Mouse (Mus musculus) myocyte (in vitro differentiated cells): ENCODE measurements around the gene Osmr.

Experiments used
- CEBPB ChIP-seq: IDR thresholded peaks from 2 replicates; pipeline ENCODE4 v1.6.1; 2011; ENCODE audit warnings: mild to moderate bottlenecking, moderate library complexity; ENCODE audit not compliant: poor library complexity, insufficient read depth, severe bottlenecking
- E2F4 ChIP-seq: IDR thresholded peaks from one replicate; pipeline ENCODE4 v1.6.1; 2011; ENCODE audit warnings: mild to moderate bottlenecking, control low read depth, moderate library complexity; ENCODE audit not compliant: insufficient read depth
- MAX ChIP-seq: IDR thresholded peaks from one replicate; pipeline ENCODE4 v1.6.1; 2011; ENCODE audit warnings: low read depth, mild to moderate bottlenecking, control low read depth
- MYOD1 ChIP-seq, 3 experiments: IDR thresholded peaks; one replicate each; pipeline ENCODE4 v1.6.1; 2011; ENCODE audit warnings: control low read depth in 2 of 3, low read depth in 2 of 3, mild to moderate bottlenecking in 2 of 3, moderate library complexity in 1 of 3; ENCODE audit not compliant: insufficient read length in 2 of 3, control insufficient read depth in 1 of 3
- POLR2A ChIP-seq: IDR thresholded peaks from one replicate; pipeline ENCODE4 v1.6.1; 2011; ENCODE audit warnings: low read depth, mild to moderate bottlenecking, control low read depth, moderate library complexity; ENCODE audit not compliant: insufficient read length
- POLR2AphosphoS2 ChIP-seq: IDR thresholded peaks from one replicate; pipeline ENCODE4 v1.6.1; 2011; ENCODE audit warnings: low read depth, control low read depth; ENCODE audit not compliant: insufficient read length
- SRF ChIP-seq: IDR thresholded peaks from one replicate; pipeline ENCODE4 v1.6.1; 2011; ENCODE audit warnings: low read depth; ENCODE audit not compliant: control insufficient read depth, insufficient read length
- TCF12 ChIP-seq: IDR thresholded peaks from one replicate; pipeline ENCODE4 v1.6.1; 2011; ENCODE audit warnings: mild to moderate bottlenecking, control low read depth; ENCODE audit not compliant: poor library complexity, insufficient read depth, severe bottlenecking
- USF1 ChIP-seq: IDR thresholded peaks from one replicate; pipeline ENCODE4 v1.6.1; 2011; ENCODE audit warnings: low read depth, mild to moderate bottlenecking, control low read depth, moderate library complexity

DNA sequence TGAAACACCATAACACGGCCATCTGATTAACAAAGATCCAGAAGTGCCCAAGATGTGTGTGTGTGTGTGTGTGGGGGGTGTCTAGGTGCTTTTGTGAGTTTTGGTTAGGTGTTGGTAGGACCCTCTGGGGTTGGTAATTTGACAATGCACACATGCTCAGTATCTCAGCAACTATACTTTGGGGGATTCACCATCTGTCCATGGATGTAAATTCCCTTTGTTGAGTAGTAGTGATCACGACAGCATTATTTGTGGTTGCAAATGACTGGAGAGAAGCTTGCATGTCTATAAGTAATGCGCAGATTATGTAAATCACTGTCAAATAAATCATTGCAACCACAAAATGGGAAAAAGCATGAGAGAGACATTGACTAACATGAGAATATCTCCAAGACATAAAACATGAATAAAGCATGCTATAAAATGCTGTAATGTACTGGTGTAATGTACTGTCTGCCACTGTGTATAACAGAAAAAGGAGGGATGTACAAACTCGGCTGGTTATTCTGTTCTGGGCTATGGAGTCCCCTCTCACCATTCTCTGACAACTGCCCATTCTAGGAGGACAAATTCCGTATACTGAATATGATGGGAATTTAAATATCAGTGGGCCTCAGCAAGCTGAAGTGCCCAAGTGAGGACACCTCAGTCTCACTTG, 27.3 kb upstream of the Osmr start:
- TF ChIP-seq E2F4 (no peak), POLR2A (no peak), TCF12 (no peak), MYOD1 (IDR thresholded peaks at IDR 0.05; ENCODE audit: control insufficient read depth in 1 of 3, insufficient read length in 2 of 3, low read depth in 2 of 3) (no peak), MAX (no peak), POLR2AphosphoS2 (no peak), USF1 (no peak), CEBPB (no peak), SRF (no peak)
